Mouse (Mus musculus): ENCODE data around the gene Kcnab2.

DNA sequence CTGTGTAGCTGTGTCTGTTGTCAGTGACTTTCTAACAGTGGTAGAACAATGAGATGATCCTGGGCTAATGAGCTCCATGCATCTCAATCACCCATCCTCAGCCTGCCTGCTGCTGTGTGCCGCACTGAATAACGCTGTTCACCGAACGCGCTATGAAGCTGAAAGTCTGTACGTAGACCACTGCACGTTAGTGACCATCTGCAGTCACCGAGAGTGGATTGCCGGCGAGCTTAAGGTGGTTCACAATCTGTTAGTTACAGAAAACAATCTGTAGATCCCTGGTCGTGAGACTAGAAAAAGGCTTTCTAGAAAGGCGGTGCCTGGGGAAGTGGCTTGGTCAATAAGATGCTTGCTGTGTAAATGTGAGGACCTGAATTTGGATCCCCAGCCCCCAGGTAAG lies 23.5 kb downstream of the Kcnab2 start:
- TF ChIP-seq CTCF (IDR thresholded peaks at IDR 0.05; ENCODE audit: insufficient read depth, low read depth, low read length) (no peak), POLR2A (IDR thresholded peaks at IDR 0.05; ENCODE audit: insufficient read depth, low read depth, low read length) (no peak)
